Mouse (Mus musculus): ENCODE results near the gene Prdm12.
"Not testable (repeated sequence)": the region's sequence is repeated elsewhere in the genome, so short reads cannot be mapped to it uniquely, and the experiment has no call there.

Prdm12 gene

GRCm38 (mm10) chr2:31641929-31642328, 2.1 kb downstream of the Prdm12 start:
- DNase-seq (ENCODE audit: low read depth, low spot score), result no peak

GRCm38 (mm10) chr2:31653971-31654853, 14.4 kb downstream of the Prdm12 start:
- no peak for DNase-seq (ENCODE audit: low read depth, low spot score)

- peak; percentile 41 for DNase-seq (ENCODE audit: low read depth, low spot score)
Measured at GRCm38 (mm10) chr2:31654854-31655559, 15.2 kb downstream of the Prdm12 start.

GRCm38 (mm10) chr2:31656374-31656773, 16.5 kb downstream of the Prdm12 start:
- no peak for DNase-seq (ENCODE audit: low read depth, low spot score)

GRCm38 (mm10) chr2:31662939-31663803, 23.3 kb downstream of the Prdm12 start:
- no peak for DNase-seq (ENCODE audit: low read depth, low spot score)

GRCm38 (mm10) chr2:31663804-31664180, 24.0 kb downstream of the Prdm12 start:
- DNase-seq (ENCODE audit: low read depth, low spot score), result no peak

GRCm38 (mm10) chr2:31667332-31667731, 27.5 kb downstream of the Prdm12 start:
- DNase-seq (ENCODE audit: low read depth, low spot score), result no peak

GRCm38 (mm10) chr2:31670551-31671035, 30.8 kb downstream of the Prdm12 start, which contains the start of gene Exosc2:
Gene Exosc2, plus strand, starts transcription at chr2:31670715.
- peak; percentile 93 for DNase-seq (ENCODE audit: low read depth, low spot score)

- no peak for DNase-seq (ENCODE audit: low read depth, low spot score)
Measured at GRCm38 (mm10) chr2:31678641-31679040, 38.8 kb downstream of the Prdm12 start.

GRCm38 (mm10) chr2:31681051-31681707, 41.3 kb downstream of the Prdm12 start:
- DNase-seq (ENCODE audit: low read depth, low spot score), result not testable (repeated sequence)

GRCm38 (mm10) chr2:31681731-31682235, 41.9 kb downstream of the Prdm12 start:
- DNase-seq (ENCODE audit: low read depth, low spot score), result no peak

- DNase-seq (ENCODE audit: low read depth, low spot score), result peak; percentile 37
Measured at GRCm38 (mm10) chr2:31683666-31684065, 43.8 kb downstream of the Prdm12 start.

- DNase-seq (ENCODE audit: low read depth, low spot score), result peak; percentile 90
Measured at GRCm38 (mm10) chr2:31688074-31688925, 48.5 kb downstream of the Prdm12 start, which contains the start of gene Abl1. Gene Abl1, plus strand, starts transcription at chr2:31688376.

GRCm38 (mm10) chr2:31689045-31689444, 49.2 kb downstream of the Prdm12 start:
- DNase-seq (ENCODE audit: low read depth, low spot score), result no peak

- no peak for DNase-seq (ENCODE audit: low read depth, low spot score)
Measured at GRCm38 (mm10) chr2:31690063-31690462, 50.2 kb downstream of the Prdm12 start.

- no peak for DNase-seq (ENCODE audit: low read depth, low spot score)
Measured at GRCm38 (mm10) chr2:31698209-31698608, 58.4 kb downstream of the Prdm12 start.

GRCm38 (mm10) chr2:31700545-31701446, 61.0 kb downstream of the Prdm12 start:
- no peak for DNase-seq (ENCODE audit: low read depth, low spot score)

- DNase-seq (ENCODE audit: low read depth, low spot score), result no peak
Measured at GRCm38 (mm10) chr2:31703226-31703625, 63.4 kb downstream of the Prdm12 start.
